Mouse (Mus musculus) common myeloid progenitor, adult 5-6 weeks (primary cell): Measurements from ENCODE around the gene Nme8. TPM values are rescaled to one million over a fixed set of nuclear protein-coding genes. Genes with fewer than 3 reads are reported as not detected.
A peak's percentile ranks its signal among the peaks of the same experiment; 100 is the strongest.

Experiments
- ATAC-seq: replicated peaks from 2 replicates; pipeline ENCODE4 v1.8.0; 2016; ENCODE audit warnings: low read depth, mild to moderate bottlenecking, moderate TSS enrichment, inconsistent platforms; ENCODE audit not compliant: poor library complexity, severe bottlenecking
- total RNA-seq: library from RNA; stranded (forward); fragments of 200-1000, 187-1606 nt; gene quantifications from 2 replicates; pipeline ENCODE4 v1.2.3, GENCODE M21; 2017

The Nme8 gene
- total RNA-seq, 1 experiment from 2014 or later, result not detected

- ATAC-seq, result peak; percentile 79
These were observed 47.8 kb downstream of the Nme8 start for GRCm38 (mm10) chr13:19649824-19650223.

DNA sequence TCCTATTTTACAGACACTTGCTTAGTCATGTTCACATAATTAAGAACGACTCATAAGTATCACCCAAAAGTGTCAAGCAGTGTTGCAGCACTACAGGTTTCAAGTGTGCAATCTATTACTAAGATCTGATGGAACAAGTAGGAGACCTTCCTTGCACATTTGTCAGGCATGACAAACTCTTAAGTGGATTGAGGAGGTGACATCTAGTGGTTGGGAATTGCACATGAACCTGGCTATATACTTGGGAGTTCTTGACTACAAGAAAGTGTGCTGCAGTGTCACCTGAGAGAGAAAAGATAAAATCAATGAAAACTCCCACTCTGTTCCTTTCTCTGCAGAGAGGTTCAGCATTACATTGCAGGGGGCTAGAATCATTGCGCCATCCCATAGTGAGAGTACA is 53.4 kb downstream of the Nme8 start:
- no peak for ATAC-seq

GRCm38 (mm10) chr13:19643519-19643918 is 54.1 kb downstream of the Nme8 start:
- ATAC-seq, result no peak

GRCm38 (mm10) chr13:19640203-19640851 is 57.3 kb downstream of the Nme8 start:
- 0 out of 2 replicates have a peak, but pooled peaks have one; percentile 45 for ATAC-seq

- peak; percentile 76 for ATAC-seq
These were observed 61.5 kb downstream of the Nme8 start for GRCm38 (mm10) chr13:19636131-19636530.

GRCm38 (mm10) chr13:19630768-19631709 is 66.6 kb downstream of the Nme8 start:
- no peak for ATAC-seq

DNA sequence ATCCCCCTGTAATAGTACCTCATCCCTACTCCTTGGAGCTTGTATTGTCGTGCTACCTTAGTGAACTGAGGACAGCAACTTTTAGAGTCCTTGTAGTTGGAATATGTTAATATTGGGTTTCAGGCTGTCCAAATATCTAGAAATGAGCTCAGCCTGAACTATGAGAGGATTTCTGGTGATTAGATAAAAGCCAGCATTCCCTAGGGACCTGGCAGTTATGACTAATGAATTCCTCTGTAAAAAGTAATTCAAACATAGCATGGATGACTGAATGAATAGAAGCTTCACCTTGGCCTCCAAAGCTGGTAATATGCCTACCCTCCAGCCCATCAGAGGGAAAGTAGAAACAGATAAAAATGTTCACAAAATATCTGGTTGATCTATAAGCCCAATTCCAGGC is 71.1 kb downstream of the Nme8 start:
- ATAC-seq, result no peak

- ATAC-seq, result no peak
These were observed 72.8 kb downstream of the Nme8 start for GRCm38 (mm10) chr13:19624632-19625320.

- no peak for ATAC-seq
These were observed 74.2 kb downstream of the Nme8 start for GRCm38 (mm10) chr13:19623228-19623905.

- ATAC-seq, result peak; percentile 64
These were observed 74.9 kb downstream of the Nme8 start, which contains the start of gene Sfrp4 for GRCm38 (mm10) chr13:19622573-19623227. Gene Sfrp4, plus strand, starts transcription at chr13:19623104.

DNA sequence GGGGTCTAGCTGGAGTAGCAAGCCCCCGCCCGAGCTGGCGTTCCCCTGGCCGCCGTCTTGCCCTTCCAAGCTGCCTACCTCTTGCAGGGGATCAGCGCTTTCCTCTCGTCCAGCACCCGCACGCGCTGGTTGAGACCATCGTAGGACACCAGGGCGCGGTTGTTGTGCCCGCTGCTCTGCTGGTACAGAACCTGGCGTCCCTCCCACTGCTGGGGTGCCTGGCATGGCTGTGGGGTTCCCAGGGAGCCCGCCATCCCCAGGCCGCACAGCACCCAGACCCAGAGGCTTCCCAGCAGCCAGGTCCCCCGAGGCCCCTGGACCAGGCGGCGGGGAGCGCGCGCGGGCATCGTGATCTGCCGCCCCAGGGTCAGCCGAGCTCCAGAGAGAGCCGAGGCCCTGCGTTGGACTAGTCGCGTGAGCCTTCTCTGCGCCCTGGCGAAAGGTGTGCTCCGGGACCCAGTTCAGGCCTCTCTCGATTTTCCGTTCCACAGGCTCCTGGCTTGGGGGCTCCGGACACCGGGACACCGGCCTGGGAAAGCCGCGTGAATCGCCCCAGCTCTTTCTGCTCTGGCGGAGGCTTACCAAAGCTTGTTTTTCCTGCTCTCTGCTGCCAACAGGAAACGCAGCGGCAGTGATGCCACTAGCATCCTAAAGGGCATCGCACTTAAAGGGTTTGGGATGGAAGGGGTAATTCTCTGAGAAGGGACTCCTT is 78.2 kb downstream of the Nme8 start, which contains the start of gene Epdr1:
TSS of gene Epdr1 (minus strand) at position 712 of the 712 bp plus-strand sequence.
- ATAC-seq, result peak; percentile 79

- no peak for ATAC-seq
These were observed 78.8 kb downstream of the Nme8 start for GRCm38 (mm10) chr13:19618841-19619215.

DNA sequence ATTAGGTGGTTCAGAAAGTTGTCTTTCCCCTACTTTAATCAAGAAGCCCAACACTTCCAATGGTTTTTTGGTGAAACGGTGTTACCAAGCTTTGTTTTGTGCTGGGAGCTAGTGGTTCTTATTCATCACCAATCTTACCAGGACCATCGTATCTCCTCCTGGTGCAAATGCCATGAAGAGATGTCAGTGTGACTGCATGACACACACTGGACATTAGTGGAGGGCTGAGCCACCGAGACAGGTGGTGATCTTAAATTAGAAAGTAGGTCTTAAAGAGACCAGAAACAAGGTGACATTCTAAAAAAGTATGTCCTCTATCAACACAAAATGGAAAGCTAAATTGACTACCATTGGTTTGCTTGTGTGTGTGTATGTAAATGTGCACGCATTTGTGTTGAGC is 79.5 kb downstream of the Nme8 start:
- ATAC-seq, result no peak

DNA sequence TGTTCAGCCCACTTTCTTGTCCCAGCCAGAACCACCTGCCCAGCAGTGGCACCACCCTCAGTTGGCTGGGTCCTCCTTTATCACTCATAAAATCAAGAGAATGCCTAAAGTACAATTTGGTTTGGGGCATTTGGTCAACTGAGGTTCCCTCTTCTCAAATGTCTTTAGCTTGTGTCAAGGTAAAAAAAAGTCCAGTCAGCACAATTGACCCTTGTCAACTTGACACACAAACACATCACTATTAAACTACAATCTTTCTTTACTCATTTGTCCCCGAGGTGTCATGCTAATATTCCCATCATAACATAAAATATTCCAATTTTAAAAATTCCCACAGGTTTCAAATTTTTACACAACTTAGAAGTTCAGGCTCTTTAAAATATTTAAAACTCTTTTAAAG is 83.3 kb downstream of the Nme8 start:
- no peak for ATAC-seq

- ATAC-seq, result no peak
These were observed 84.2 kb downstream of the Nme8 start for GRCm38 (mm10) chr13:19613426-19613825.

GRCm38 (mm10) chr13:19612963-19613362 is 84.6 kb downstream of the Nme8 start:
- no peak for ATAC-seq

DNA sequence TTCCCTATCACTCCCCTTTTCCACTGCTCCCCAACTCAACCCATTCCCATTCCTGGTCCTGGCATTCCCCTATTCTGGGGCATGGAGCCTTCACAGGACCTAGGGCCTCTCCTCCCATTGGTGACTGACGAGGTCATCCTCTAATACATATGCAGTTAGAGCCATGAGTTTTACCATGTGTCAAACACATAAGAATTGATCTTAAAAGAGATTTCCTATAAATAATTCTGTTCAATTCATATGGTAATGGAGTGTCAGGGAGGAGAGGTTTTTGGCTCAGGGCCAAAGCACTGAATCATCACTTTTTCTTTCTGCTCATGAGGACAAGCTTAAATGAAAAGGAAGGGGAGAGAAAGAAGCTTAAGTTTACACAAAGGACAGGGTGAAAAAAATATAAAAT is 85.2 kb downstream of the Nme8 start:
- no peak for ATAC-seq

GRCm38 (mm10) chr13:19608120-19608519 is 89.5 kb downstream of the Nme8 start:
- 0 out of 2 replicates have a peak, but pooled peaks have one; percentile 29 for ATAC-seq

GRCm38 (mm10) chr13:19604916-19605315 is 92.7 kb downstream of the Nme8 start:
- no peak for ATAC-seq
